28 mouse cellular contexts compared by ENCODE assay signal in genomic region chr6:56856748-56857147, GRCm38 (mm10). TPM values are rescaled to one million over a fixed set of nuclear protein-coding genes. Genes with fewer than 3 reads are reported as not detected.
A peak's percentile ranks its signal among the peaks of the same experiment; 100 is the strongest.
DNase-seq lines count a peak whose midpoint lies in the region; ATAC-seq lines count a peak whose summit lies in the region.
"Had no signal": no experiment of that assay in that cellular context is flagged by ENCODE, and none has a peak within 500 bp of the region (broad histone marks: within the 10 kb centered on the region; RNA-seq: fewer than 3 reads in every experiment).

No protein-coding gene starts in this region.

- no peak overlapping the region for H3K4me3 ChIP-seq in heart, embryonic 10.5 days
- no peak overlapping the region for H3K4me3 ChIP-seq in embryonic facial prominence, embryonic 10.5 days
- no peak overlapping the region for H3K4me3 ChIP-seq in midbrain, embryonic 13.5 days (replicated peaks)
- H3K4me3 ChIP-seq: gastrocnemius, adult 2 months; heart, embryonic 15.5 days; limb, embryonic 12.5 days; liver, embryonic 15.5 days; lung, embryonic 15.5 days; megakaryocyte, embryonic 14.5 days; myocyte; neural tube, embryonic 13.5 days had no signal

- H3K27ac ChIP-seq in heart, embryonic 10.5 days, result no peak overlapping the region
- no peak overlapping the region for H3K27ac ChIP-seq in embryonic facial prominence, embryonic 10.5 days (replicated peaks)
- no peak overlapping the region for H3K27ac ChIP-seq in midbrain, embryonic 13.5 days
- H3K27ac ChIP-seq: gastrocnemius, adult 2 months; heart, embryonic 15.5 days; hindbrain, embryonic 14.5 days; limb, embryonic 12.5 days; liver, embryonic 15.5 days; lung, embryonic 15.5 days; neural tube, embryonic 13.5 days had no signal

- 84% methylated on average over 5 of the region's 5 CpGs for WGBS in heart, embryonic 10.5 days
- WGBS in embryonic facial prominence, embryonic 10.5 days, result 48% methylated on average over 5 of the region's 5 CpGs
- WGBS in midbrain, embryonic 13.5 days, result 89% methylated on average over 5 of the region's 5 CpGs

- peak; percentile 35 for DNase-seq in heart, embryonic 10.5 days (ENCODE audit: low spot score)
- no peak for DNase-seq in heart, postnatal 4 days
- peak; percentile 40 for DNase-seq in embryonic facial prominence, embryonic 10.5 days (ENCODE audit: low spot score)
- peak; percentile 36 for DNase-seq in forelimb bud, embryonic 11.5 days (ENCODE audit: low read depth, low spot score)
- no peak for DNase-seq in gastrocnemius, postnatal 4 days (ENCODE audit: low spot score in 2 of 2)
- no peak for DNase-seq in kidney, adult 8-10 months
- DNase-seq: adrenal gland, postnatal 14 days; cerebellum, adult 8-10 months; cerebellum, postnatal 36 days; gastrocnemius, adult 2 months; heart, postnatal 36 days; kidney, adult 2 months; kidney, postnatal 10 days; lung, postnatal 36 days; right cerebral cortex, adult 18-20 months; right cerebral cortex, postnatal 4 days; thymus, postnatal 25 days had no signal

- no peak overlapping the region for H3K4me2 ChIP-seq in midbrain, embryonic 13.5 days (replicated peaks)
- H3K4me2 ChIP-seq: heart, embryonic 15.5 days; hindbrain, embryonic 14.5 days; limb, embryonic 12.5 days; liver, embryonic 15.5 days; lung, embryonic 15.5 days; neural tube, embryonic 13.5 days had no signal

- H3K36me3 ChIP-seq in heart, embryonic 10.5 days, result peaks cover 58% of the 10 kb centered on the region
- peaks cover 57% of the 10 kb centered on the region for H3K36me3 ChIP-seq in embryonic facial prominence, embryonic 10.5 days (replicated peaks)
- no peaks in the 10 kb centered on the region for H3K36me3 ChIP-seq in midbrain, embryonic 13.5 days
- H3K36me3 ChIP-seq: liver, embryonic 15.5 days had no signal

- no peak for ATAC-seq in midbrain, embryonic 13.5 days
- ATAC-seq: inflammation-experienced regulatory T-cells, adult 6 months; midbrain, embryonic 16.5 days had no signal

- peaks cover 9% of the 10 kb centered on the region; the same call in 1 of the 2 replicates for H3K4me1 ChIP-seq in heart, embryonic 10.5 days
- no peaks in the 10 kb centered on the region for H3K4me1 ChIP-seq in embryonic facial prominence, embryonic 10.5 days
- no peaks in the 10 kb centered on the region for H3K4me1 ChIP-seq in midbrain, embryonic 13.5 days (replicated peaks)
- H3K4me1 ChIP-seq: heart, embryonic 15.5 days; limb, embryonic 12.5 days; lung, embryonic 15.5 days; neural tube, embryonic 13.5 days had no signal

- H3K9me3 ChIP-seq in heart, embryonic 10.5 days, result no peaks in the 10 kb centered on the region
- no peaks in the 10 kb centered on the region for H3K9me3 ChIP-seq in embryonic facial prominence, embryonic 10.5 days
- H3K9me3 ChIP-seq in midbrain, embryonic 13.5 days, result no peaks in the 10 kb centered on the region
- H3K9me3 ChIP-seq: heart, embryonic 15.5 days; limb, embryonic 12.5 days; liver, embryonic 15.5 days; lung, embryonic 15.5 days; megakaryocyte, embryonic 14.5 days; neural tube, embryonic 13.5 days had no signal

- H3K27me3 ChIP-seq in heart, embryonic 10.5 days (ENCODE audit: insufficient read depth, poor library complexity, severe bottlenecking), result no peaks in the 10 kb centered on the region
- no peaks in the 10 kb centered on the region for H3K27me3 ChIP-seq in embryonic facial prominence, embryonic 10.5 days (replicated peaks; ENCODE audit: low read depth, poor library complexity, severe bottlenecking)
- H3K27me3 ChIP-seq in midbrain, embryonic 13.5 days, result no peaks in the 10 kb centered on the region
- H3K27me3 ChIP-seq: heart, embryonic 15.5 days; limb, embryonic 12.5 days; liver, embryonic 15.5 days; lung, embryonic 15.5 days; megakaryocyte, embryonic 14.5 days; neural tube, embryonic 13.5 days had no signal

- H3K9ac ChIP-seq in midbrain, embryonic 13.5 days (replicated peaks), result no peak overlapping the region
- H3K9ac ChIP-seq: heart, embryonic 15.5 days; hindbrain, embryonic 14.5 days; limb, embryonic 12.5 days; liver, embryonic 15.5 days; lung, embryonic 15.5 days; neural tube, embryonic 13.5 days had no signal

RNA-seq across cellular contexts. Expression of gene Fkbp9, which starts 24.9 kb away (rescaled TPM):
- polyA plus RNA-seq in heart, embryonic 10.5 days (2016; fragmentation: Nextera tagmentation; extraction: Ambion mirVana), result 122 and 142 TPM in 2 replicates
- total RNA-seq in heart, postnatal 4 days (2021), result 100 to 1,000 TPM; 130 to 135 TPM
- 72.8 and 73.9 TPM in 2 replicates for polyA plus RNA-seq in embryonic facial prominence, embryonic 10.5 days (2016; fragmentation: Nextera tagmentation; extraction: Ambion mirVana)
- 100 to 1,000 TPM; 186 to 188 TPM for total RNA-seq in gastrocnemius, postnatal 4 days (2021)
- polyA plus RNA-seq in midbrain, embryonic 13.5 days (2015; fragmentation: Nextera tagmentation; extraction: Ambion mirVana), result 23.3 and 29.2 TPM in 2 replicates
- polyA plus RNA-seq: inflammation-experienced regulatory T-cells, adult 6 months had no signal

RNA-seq across cellular contexts. Expression of gene Kbtbd2, which starts 59.1 kb away (rescaled TPM):
- polyA plus RNA-seq in heart, embryonic 10.5 days (2016; fragmentation: Nextera tagmentation; extraction: Ambion mirVana), result 35.8 and 39.9 TPM in 2 replicates
- total RNA-seq in heart, postnatal 4 days (2021), result 10 to 100 TPM; 43.7 to 44.9 TPM
- 39.4 and 39.6 TPM in 2 replicates for polyA plus RNA-seq in embryonic facial prominence, embryonic 10.5 days (2016; fragmentation: Nextera tagmentation; extraction: Ambion mirVana)
- 10 to 100 TPM; 33.3 to 33.5 TPM for total RNA-seq in gastrocnemius, postnatal 4 days (2021)
- 33.7 and 37.0 TPM in 2 replicates for polyA plus RNA-seq in midbrain, embryonic 13.5 days (2015; fragmentation: Nextera tagmentation; extraction: Ambion mirVana)

Comparison
In these comparisons a context has a peak if more than half of its experiments do, and no peak if none do; other contexts are left out.
1. DNase-seq: peak in heart, embryonic 10.5 days (single experiment), embryonic facial prominence, embryonic 10.5 days (single experiment) and forelimb bud, embryonic 11.5 days (single experiment); none in heart, postnatal 4 days (single experiment), gastrocnemius, postnatal 4 days (0 of 2) and kidney, adult 8-10 months (0 of 2).